Mouse (Mus musculus) CH12.LX (cell line): ENCODE measurements around the gene Ubn2. TPM values are rescaled to one million over a fixed set of nuclear protein-coding genes. Genes with fewer than 3 reads are reported as not detected.

Experiments
- DNase-seq: peaks from one replicate; pipeline ENCODE4 v3.0.0-alpha.2; 2013; ENCODE audit errors: extremely low read depth
- H3K27ac ChIP-seq: 2 replicates; pipeline ENCODE4 v1.5.1; 2012; ENCODE audit warnings: low read depth, mild to moderate bottlenecking, control low read depth, moderate library complexity; ENCODE audit not compliant: insufficient read depth
- H3K27me3 ChIP-seq: replicated peaks from 2 replicates; pipeline ENCODE3; 2012; ENCODE audit warnings: inconsistent platforms
- H3K36me3 ChIP-seq, 2 experiments: replicated peaks in 1 of 2; 2 replicates each; pipeline versions ENCODE3 to v1.6.1; 2012; ENCODE audit warnings: inconsistent platforms in 1 of 2, low read length in 1 of 2, mild to moderate bottlenecking in 1 of 2, mixed read lengths in 1 of 2, moderate library complexity in 1 of 2; ENCODE audit not compliant: control insufficient read depth in 1 of 2, insufficient read depth in 1 of 2
- H3K4me1 ChIP-seq, 2 experiments: 2 replicates each; pipeline ENCODE4 v1.6.1; 2012; ENCODE audit warnings: inconsistent platforms in 1 of 2, moderate library complexity in 1 of 2; ENCODE audit not compliant: insufficient read depth in 2 of 2, control insufficient read depth in 1 of 2
- H3K4me2 ChIP-seq: 2 replicates; pipeline ENCODE4 v1.6.1; 2012; ENCODE audit warnings: low read depth, mild to moderate bottlenecking, control low read depth; ENCODE audit not compliant: poor library complexity, insufficient read depth, severe bottlenecking
- H3K4me3 ChIP-seq, 3 experiments: fragments of 150-350 bp in 1 of 3; sonication (generic) in 1 of 3; replicated peaks in 1 of 3; 2 replicates each; pipeline versions ENCODE3 to v1.5.1; 2011 to 2012; ENCODE audit warnings: low read depth in 2 of 3, low read length in 2 of 3, mild to moderate bottlenecking in 2 of 3, moderate library complexity in 2 of 3, control low read depth in 1 of 3, improper control_type of control experiment in 1 of 3, inconsistent platforms in 1 of 3, mixed read lengths in 1 of 3; ENCODE audit not compliant: poor library complexity in 1 of 3
- H3K79me2 ChIP-seq: replicated peaks from 2 replicates; pipeline ENCODE4 v1.6.1; 2012; ENCODE audit warnings: mild to moderate bottlenecking, moderate library complexity; ENCODE audit not compliant: control insufficient read depth, poor library complexity, insufficient read depth, severe bottlenecking; ENCODE audit errors: extremely low read depth
- H3K9ac ChIP-seq: 2 replicates; pipeline ENCODE4 v1.6.1; 2012; ENCODE audit warnings: low read depth, mild to moderate bottlenecking, control low read depth, moderate library complexity; ENCODE audit not compliant: insufficient read depth
- H3K9me3 ChIP-seq: replicated peaks from 2 replicates; pipeline ENCODE3; 2012; ENCODE audit warnings: low read length, inconsistent platforms, mixed read lengths
- BHLHE40 ChIP-seq: IDR thresholded peaks from 2 replicates; pipeline ENCODE4 v1.6.1; 2011; ENCODE audit warnings: mild to moderate bottlenecking, low read depth, low read length, improper control_type of control experiment
- CHD1 ChIP-seq: IDR thresholded peaks from 2 replicates; pipeline ENCODE4 v1.6.1; 2012; ENCODE audit warnings: low read depth, low read length, improper control_type of control experiment, inconsistent platforms
- CHD2 ChIP-seq: IDR thresholded peaks from 2 replicates; pipeline ENCODE4 v1.6.1; 2011; ENCODE audit warnings: low read length, improper control_type of control experiment
- CTCF ChIP-seq, 2 experiments: IDR thresholded peaks in 1 of 2; conservative IDR thresholded peaks in 1 of 2; 2 replicates each; pipeline ENCODE4 v1.5.1; 2011 to 2012; ENCODE audit warnings: low read depth in 2 of 2, low read length in 2 of 2, improper control_type of control experiment in 1 of 2, inconsistent platforms in 1 of 2, mild to moderate bottlenecking in 1 of 2, moderate library complexity in 1 of 2
- E2F4 ChIP-seq: IDR thresholded peaks from 2 replicates; pipeline ENCODE4 v1.6.1; 2011; ENCODE audit warnings: low read depth, low read length, improper control_type of control experiment; ENCODE audit not compliant: insufficient replicate concordance
- ELF1 ChIP-seq: IDR thresholded peaks from 2 replicates; pipeline ENCODE4 v1.6.1; 2014; ENCODE audit warnings: low read depth, mild to moderate bottlenecking, inconsistent platforms, low read length, improper control_type of control experiment
- EP300 ChIP-seq: IDR thresholded peaks from 2 replicates; pipeline ENCODE4 v1.6.1; 2011; ENCODE audit warnings: low read length, improper control_type of control experiment
- HCFC1 ChIP-seq: IDR thresholded peaks from 2 replicates; pipeline ENCODE4 v1.6.1; 2012; ENCODE audit warnings: low read depth, mild to moderate bottlenecking, inconsistent platforms, low read length, improper control_type of control experiment
- IRF4 ChIP-seq: IDR thresholded peaks from 2 replicates; pipeline ENCODE4 v1.6.1; 2014; ENCODE audit warnings: low read depth, mild to moderate bottlenecking, inconsistent platforms, low read length, improper control_type of control experiment
- JUN ChIP-seq: IDR thresholded peaks from 2 replicates; pipeline ENCODE4 v1.6.1; 2011; ENCODE audit warnings: low read depth, mild to moderate bottlenecking, low read length, improper control_type of control experiment, moderate library complexity; ENCODE audit not compliant: insufficient read depth
- JUND ChIP-seq: conservative IDR thresholded peaks from 2 replicates; pipeline ENCODE4 v1.6.1; 2011; ENCODE audit warnings: low read depth, low read length, improper control_type of control experiment
- KAT2A ChIP-seq: IDR thresholded peaks from 2 replicates; pipeline ENCODE4 v1.6.1; 2012; ENCODE audit warnings: low read length, improper control_type of control experiment, inconsistent platforms; ENCODE audit not compliant: insufficient replicate concordance
- MAFK ChIP-seq: IDR thresholded peaks from 2 replicates; pipeline ENCODE4 v1.6.1; 2011; ENCODE audit warnings: low read length, improper control_type of control experiment; ENCODE audit not compliant: insufficient replicate concordance
- MAX ChIP-seq: IDR thresholded peaks from 2 replicates; pipeline ENCODE4 v1.6.1; 2011; ENCODE audit warnings: low read length, improper control_type of control experiment
- MAZ ChIP-seq: IDR thresholded peaks from 2 replicates; pipeline ENCODE4 v1.6.1; 2012; ENCODE audit warnings: low read depth, mild to moderate bottlenecking, inconsistent platforms, low read length, improper control_type of control experiment, moderate library complexity
- MEF2A ChIP-seq: IDR thresholded peaks from 2 replicates; pipeline ENCODE4 v1.6.1; 2014; ENCODE audit warnings: low read depth, mild to moderate bottlenecking, inconsistent platforms, low read length, improper control_type of control experiment, borderline replicate concordance
- MYC ChIP-seq: IDR thresholded peaks from 2 replicates; pipeline ENCODE4 v1.6.1; 2011; ENCODE audit warnings: low read depth, mild to moderate bottlenecking, improper control_type of control experiment, low read length
- NELFE ChIP-seq: IDR thresholded peaks from 2 replicates; pipeline ENCODE4 v1.6.1; 2011; ENCODE audit warnings: low read depth, low read length, improper control_type of control experiment
- NRF1 ChIP-seq: IDR thresholded peaks from 2 replicates; pipeline ENCODE4 v1.6.1; 2014; ENCODE audit warnings: low read depth, mild to moderate bottlenecking, inconsistent platforms, low read length, improper control_type of control experiment, moderate library complexity
- POLR2A ChIP-seq: IDR thresholded peaks from 2 replicates; pipeline ENCODE4 v1.6.1; 2011; ENCODE audit warnings: low read depth, mild to moderate bottlenecking, improper control_type of control experiment, low read length
- POLR2AphosphoS2 ChIP-seq: IDR thresholded peaks from 2 replicates; pipeline ENCODE4 v1.6.1; 2011; ENCODE audit warnings: low read depth, low read length, improper control_type of control experiment
- RAD21 ChIP-seq: IDR thresholded peaks from 2 replicates; pipeline ENCODE4 v1.6.1; 2011; ENCODE audit warnings: low read depth, mild to moderate bottlenecking, low read length, improper control_type of control experiment, moderate library complexity
- RCOR1 ChIP-seq: conservative IDR thresholded peaks from 2 replicates; pipeline ENCODE4 v1.6.1; 2012; ENCODE audit warnings: low read depth, mild to moderate bottlenecking, inconsistent platforms, low read length, improper control_type of control experiment
- SIN3A ChIP-seq: IDR thresholded peaks from 2 replicates; pipeline ENCODE4 v1.6.1; 2012; ENCODE audit warnings: low read length, improper control_type of control experiment, inconsistent platforms
- SMC3 ChIP-seq: IDR thresholded peaks from 2 replicates; pipeline ENCODE4 v1.6.1; 2011; ENCODE audit warnings: low read depth, low read length, improper control_type of control experiment
- TCF12 ChIP-seq: IDR thresholded peaks from 2 replicates; pipeline ENCODE4 v1.6.1; 2014; ENCODE audit warnings: low read depth, mild to moderate bottlenecking, inconsistent platforms, low read length, improper control_type of control experiment
- UBTF ChIP-seq: IDR thresholded peaks from 2 replicates; pipeline ENCODE4 v1.6.1; 2012; ENCODE audit warnings: low read depth, mild to moderate bottlenecking, inconsistent platforms, low read length, improper control_type of control experiment, moderate library complexity
- USF1 ChIP-seq: IDR thresholded peaks from 2 replicates; pipeline ENCODE4 v1.6.1; 2014; ENCODE audit warnings: low read depth, mild to moderate bottlenecking, inconsistent platforms, low read length, improper control_type of control experiment
- USF2 ChIP-seq: conservative IDR thresholded peaks from 2 replicates; pipeline ENCODE4 v1.6.1; 2011; ENCODE audit warnings: low read depth, low read length, improper control_type of control experiment
- ZC3H11A ChIP-seq: IDR thresholded peaks from 2 replicates; pipeline ENCODE4 v1.6.1; 2012; ENCODE audit warnings: low read depth, mild to moderate bottlenecking, inconsistent platforms, low read length, improper control_type of control experiment
- ZKSCAN1 ChIP-seq: IDR thresholded peaks from 2 replicates; pipeline ENCODE4 v1.6.1; 2012; ENCODE audit warnings: low read depth, inconsistent platforms, low read length, improper control_type of control experiment, borderline replicate concordance
- ZMIZ1 ChIP-seq: IDR thresholded peaks from 2 replicates; pipeline ENCODE4 v1.6.1; 2012; ENCODE audit warnings: low read depth, mild to moderate bottlenecking, inconsistent platforms, low read length, improper control_type of control experiment
- ZNF384 ChIP-seq: IDR thresholded peaks from 2 replicates; pipeline ENCODE4 v1.6.1; 2012; ENCODE audit warnings: low read depth, low read length, improper control_type of control experiment, inconsistent platforms
- dilution Hi-C: fragments of 300-500 bp; cut with MboI; formaldehyde crosslinking; loops from 2 replicates; pipeline ENCODE4 v1.14.3; 2020; ENCODE audit warnings: low sequenced_read_pairs; ENCODE audit not compliant: extremely low pct_unique_long_range_greater_than_20kb, extremely low pct_ligation_motif_present
- in situ Hi-C: fragments of 300-500 bp; cut with MboI; formaldehyde crosslinking; loops from 3 replicates; pipeline ENCODE4 v1.14.3; 2019; ENCODE audit warnings: low sequenced_read_pairs, low pct_ligation_motif_present, low pct_unique_long_range_greater_than_20kb, mixed read lengths
- polyA plus RNA-seq: library from polyadenylated mRNA; unstranded; fragments of >175 nt; gene quantifications from 2 replicates; pipeline ENCODE4 v1.2.1, GENCODE M21; 2012; ENCODE audit warnings: low read depth; ENCODE audit not compliant: insufficient read length
- total RNA-seq, 2 experiments: library from RNA; depleted of rRNA; stranded (reverse); fragments of 300-350 nt in 1 of 2; fragments of >200 nt in 1 of 2; gene quantifications; 2 replicates each; pipeline ENCODE4 v1.2.3; 2012 to 2014

Gene Ubn2
- total and polyA plus RNA-seq, 3 experiments = 4.7 to 7.2 (median 5.2) TPM

GRCm38 (mm10) chr6:38531211-38531820 lies 97.6 kb downstream of the Ubn2 start (continued):
- TF ChIP-seq MAZ = 0 out of 2 replicates have a peak, but pooled peaks have one; percentile 27
- TF ChIP-seq BHLHE40 = no peak
- TF ChIP-seq JUN = no peak
- TF ChIP-seq CTCF (conservative IDR thresholded peaks at IDR 0.05 in 1 of 2, IDR thresholded peaks at IDR 0.05 in 1 of 2; ENCODE audit: low read depth in 2 of 2, low read length in 2 of 2) = peak; percentile 63 to 82
- TF ChIP-seq SMC3 = peak; percentile 65
- no peak for TF ChIP-seq ZMIZ1
- no peak for TF ChIP-seq KAT2A
- TF ChIP-seq MYC = 0 out of 2 replicates have a peak, but pooled peaks have one; percentile 19
- no peak for TF ChIP-seq CHD1
- TF ChIP-seq ELF1 = peak; percentile 47

- dilution Hi-C loops = no loop called here
- H3K36me3 ChIP-seq = peaks cover 0 to 2% of the 10 kb centered on the region in 2 experiments
- TF ChIP-seq MYC = no peak
- 0 out of 2 replicates have a peak, but pooled peaks have one; percentile 10 for TF ChIP-seq ZNF384
- no peak for TF ChIP-seq RAD21
- no peak for TF ChIP-seq UBTF
- TF ChIP-seq NELFE = no peak; the same call in 1 of the 2 replicates
- no peak for TF ChIP-seq EP300
- TF ChIP-seq MEF2A = no peak; the same call in 1 of the 2 replicates
- TF ChIP-seq KAT2A = no peak
- TF ChIP-seq ZMIZ1 = no peak
- no peak for TF ChIP-seq USF1
- TF ChIP-seq MAFK = no peak
- TF ChIP-seq E2F4 = no peak
- TF ChIP-seq BHLHE40 = peak; percentile 35; the same call in 1 of the 2 replicates
- TF ChIP-seq SIN3A = no peak
- no peak for TF ChIP-seq ZC3H11A
- no peak for TF ChIP-seq ZKSCAN1
- TF ChIP-seq CHD2 = no peak
- TF ChIP-seq MAX = no peak
- TF ChIP-seq POLR2AphosphoS2 = no peak; the same call in 1 of the 2 replicates
- no peak for TF ChIP-seq POLR2A
- no peak for TF ChIP-seq NRF1
- peak; percentile 28; the same call in 1 of the 2 replicates for TF ChIP-seq MAZ
- 0 out of 2 replicates have a peak, but pooled peaks have one; percentile 8 for TF ChIP-seq JUND
- TF ChIP-seq USF2 = no peak
- no peak for TF ChIP-seq TCF12
- no peak for TF ChIP-seq HCFC1
- TF ChIP-seq RCOR1 = no peak
- no peak for TF ChIP-seq ELF1
- TF ChIP-seq IRF4 = peak; percentile 47; the same call in 1 of the 2 replicates
Measured at GRCm38 (mm10) chr6:38532500-38533420, 99.0 kb downstream of the Ubn2 start.

More at GRCm38 (mm10) chr6:38532500-38533420, 99.0 kb downstream of the Ubn2 start:
- Histone ChIP-seq H3K4me3 (peak overlapping the region; percentile 67 to 85 (median 76)), H3K79me2 (no peaks in the 10 kb centered on the region; the same call in 1 of the 2 replicates), H3K9me3 (no peaks in the 10 kb centered on the region), H3K9ac (peak overlapping the region; percentile 97), H3K27ac (peak overlapping the region; percentile 94), H3K27me3 (no peaks in the 10 kb centered on the region), H3K4me2 (peak overlapping the region; percentile 96), H3K4me1 (peaks cover 3 to 18% of the 10 kb centered on the region in 2 experiments; a peak in 3 of 4 replicates)
- DNase-seq = peak; percentile 31
- in situ Hi-C loops = loop anchor here (25.0 kb wide), 1 partner anchor 370 kb away; no protein-coding TSS in a partner anchor
